Mouse (Mus musculus): ENCODE results near the gene Tex21.

The Tex21 gene

DNA sequence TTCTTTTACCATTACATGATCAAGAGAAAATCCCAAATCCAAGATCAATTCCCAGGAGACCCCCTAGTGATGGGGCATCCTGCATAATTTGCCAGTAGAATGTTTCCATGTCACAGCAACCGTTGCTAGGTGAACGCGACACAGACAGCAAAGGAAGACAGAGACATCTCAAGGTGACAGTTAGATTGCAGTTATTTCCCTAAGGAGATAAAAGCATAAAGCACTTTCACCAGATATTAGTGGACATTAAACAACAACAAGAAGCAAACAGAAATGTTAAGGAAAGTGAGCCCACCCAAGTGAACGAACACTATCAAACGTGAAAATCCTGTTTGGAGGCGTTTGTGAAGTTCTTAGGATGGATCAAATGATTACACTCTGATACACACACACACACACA is at the start of gene Tex21:
Tex21 (minus strand) TSS at position 101 of the 400 bp plus-strand sequence.
- no peak for DNase-seq (ENCODE audit: low read depth, low spot score)

DNA sequence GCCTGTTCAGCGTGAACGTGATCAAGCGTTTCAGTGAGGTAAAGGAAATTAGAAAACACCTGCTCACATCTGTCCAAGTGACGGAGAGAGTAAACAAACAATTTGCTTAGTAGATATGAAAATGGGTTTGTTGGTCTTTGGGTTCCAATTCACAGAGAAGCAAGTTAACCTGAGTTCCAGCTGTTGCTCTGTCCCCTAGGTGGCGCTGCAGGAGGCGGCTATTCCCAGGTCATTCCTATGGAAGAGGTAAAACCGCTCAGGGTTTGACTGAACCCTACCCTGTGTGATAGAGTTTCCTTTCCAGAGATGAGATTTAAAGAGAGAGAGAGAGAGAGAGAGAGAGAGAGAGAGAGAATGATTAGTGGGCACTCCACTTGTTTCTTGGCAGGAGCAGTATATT is 46.6 kb upstream of the Tex21 start:
- DNase-seq (ENCODE audit: low read depth, low spot score), result peak; percentile 66

- peak; percentile 48 for DNase-seq (ENCODE audit: low read depth, low spot score)
Observed at GRCm38 (mm10) chr12:76290271-76290670, 43.7 kb upstream of the Tex21 start.

GRCm38 (mm10) chr12:76289428-76289827 is 42.9 kb upstream of the Tex21 start:
- no peak for DNase-seq (ENCODE audit: low read depth, low spot score)

DNA sequence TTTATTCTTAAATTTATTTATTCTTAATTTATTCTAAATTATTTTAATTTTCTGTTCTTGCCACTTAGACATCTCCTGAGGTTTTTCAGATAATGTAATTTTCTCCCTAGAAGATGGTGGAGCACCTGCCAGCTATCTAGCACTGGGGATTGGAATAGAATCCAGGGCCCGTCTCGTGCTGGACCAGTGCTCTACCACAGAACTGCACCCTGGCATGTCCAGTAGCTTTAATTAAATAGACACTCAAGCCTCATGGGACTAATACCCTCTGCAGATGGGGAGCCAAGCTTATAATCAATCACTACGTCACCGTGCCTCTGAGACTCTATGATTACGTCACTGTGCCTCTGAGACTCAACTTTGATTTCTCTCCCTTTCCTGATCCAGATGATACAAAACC is 41.9 kb upstream of the Tex21 start:
- DNase-seq (ENCODE audit: low read depth, low spot score), result no peak

- DNase-seq (ENCODE audit: low read depth, low spot score), result no peak
Observed at GRCm38 (mm10) chr12:76287986-76288385, 41.4 kb upstream of the Tex21 start.

DNA sequence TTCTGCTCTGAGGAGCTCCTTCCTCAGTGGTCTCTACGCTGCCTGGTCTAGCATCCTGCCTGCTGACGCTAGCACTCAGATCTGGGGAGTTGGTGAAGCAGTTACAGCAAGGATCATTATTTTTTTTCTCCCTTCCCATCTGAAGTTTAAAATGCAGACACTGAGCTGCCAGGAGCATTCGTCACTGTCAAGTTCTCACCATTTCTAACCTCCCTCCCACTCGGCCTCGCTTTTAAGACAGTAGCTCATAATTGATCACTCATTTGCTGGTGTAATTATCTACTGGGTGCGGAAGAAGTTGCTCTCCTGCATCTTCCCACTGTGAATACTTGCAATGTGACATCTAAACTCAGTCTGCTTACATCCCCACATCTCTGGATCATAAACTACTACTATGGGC is 38.9 kb upstream of the Tex21 start:
- no peak for DNase-seq (ENCODE audit: low read depth, low spot score)

- no peak for DNase-seq (ENCODE audit: low read depth, low spot score)
Observed at GRCm38 (mm10) chr12:76282532-76283173, 36.1 kb upstream of the Tex21 start.

GRCm38 (mm10) chr12:76282132-76282531 is 35.6 kb upstream of the Tex21 start:
- DNase-seq (ENCODE audit: low read depth, low spot score), result no peak

GRCm38 (mm10) chr12:76281111-76281660 is 34.6 kb upstream of the Tex21 start:
- no peak for DNase-seq (ENCODE audit: low read depth, low spot score)

- no peak for DNase-seq (ENCODE audit: low read depth, low spot score)
Observed at GRCm38 (mm10) chr12:76280556-76280955, 34.0 kb upstream of the Tex21 start.

DNA sequence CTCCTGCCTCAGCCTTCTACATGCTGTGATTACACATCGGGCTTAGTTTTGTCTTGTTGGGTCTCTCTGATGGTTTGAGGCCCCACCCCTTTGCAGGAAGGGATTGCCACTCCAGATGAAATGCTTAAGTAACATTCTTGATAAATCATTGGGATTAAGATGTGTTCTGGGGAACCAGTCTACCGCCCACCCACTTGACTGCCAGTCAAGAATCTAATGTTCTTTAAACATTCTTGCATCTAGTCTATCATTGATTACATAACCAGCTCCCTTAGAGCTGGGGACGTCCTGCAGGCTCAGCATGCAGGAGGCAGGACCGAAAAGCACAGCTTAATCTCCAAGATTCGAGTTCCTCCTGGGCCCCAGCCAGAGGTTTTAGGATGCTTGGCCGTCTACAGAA is 31.7 kb upstream of the Tex21 start:
- DNase-seq (ENCODE audit: low read depth, low spot score), result no peak

DNA sequence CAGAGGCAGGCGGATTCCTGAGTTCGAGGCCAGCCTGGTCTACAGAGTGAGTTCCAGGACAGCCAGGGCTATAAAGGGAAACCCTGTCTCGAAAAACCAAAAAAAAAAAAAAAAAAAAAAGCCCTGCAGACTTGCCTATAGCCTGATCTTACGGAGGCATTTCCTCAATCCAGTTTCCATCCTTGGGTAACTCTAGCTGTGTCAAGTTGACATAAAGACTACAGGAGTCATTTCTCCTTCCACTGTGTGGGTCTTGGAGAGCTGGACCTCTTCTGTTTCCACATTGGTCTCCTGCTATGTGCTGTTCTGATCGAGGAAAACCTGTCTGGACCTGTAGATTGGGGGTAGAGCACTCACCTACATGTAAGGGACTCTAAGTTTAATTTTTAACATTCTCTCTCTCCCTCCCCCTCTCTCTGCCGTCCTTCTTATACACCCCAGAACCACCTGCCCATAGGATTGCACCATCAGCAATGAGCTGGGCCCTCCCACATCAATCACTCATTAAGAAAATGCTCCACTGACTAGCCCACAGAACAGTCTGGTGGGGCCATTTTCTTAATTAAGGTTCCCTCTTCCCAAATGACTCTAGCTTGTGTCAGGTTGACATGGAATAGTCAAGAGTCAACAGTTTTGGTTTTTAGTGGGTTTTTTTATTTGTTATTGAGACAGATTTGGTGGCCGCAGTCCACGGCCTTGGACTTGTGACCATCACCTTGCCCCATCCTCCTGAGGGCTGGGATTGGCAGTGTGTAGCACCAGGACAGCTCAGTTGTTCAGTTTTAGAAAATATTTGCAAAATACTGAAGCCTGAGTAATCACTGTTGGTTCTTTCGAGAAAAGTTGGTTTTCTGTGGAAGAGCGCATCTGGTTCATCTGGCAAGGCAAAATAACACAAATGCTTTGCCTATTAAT is 26.3 kb upstream of the Tex21 start:
- DNase-seq (ENCODE audit: low read depth, low spot score), result no peak

GRCm38 (mm10) chr12:76271516-76271915 is 25.0 kb upstream of the Tex21 start:
- no peak for DNase-seq (ENCODE audit: low read depth, low spot score)

GRCm38 (mm10) chr12:76269196-76269595 is 22.6 kb upstream of the Tex21 start:
- DNase-seq (ENCODE audit: low read depth, low spot score), result no peak

DNA sequence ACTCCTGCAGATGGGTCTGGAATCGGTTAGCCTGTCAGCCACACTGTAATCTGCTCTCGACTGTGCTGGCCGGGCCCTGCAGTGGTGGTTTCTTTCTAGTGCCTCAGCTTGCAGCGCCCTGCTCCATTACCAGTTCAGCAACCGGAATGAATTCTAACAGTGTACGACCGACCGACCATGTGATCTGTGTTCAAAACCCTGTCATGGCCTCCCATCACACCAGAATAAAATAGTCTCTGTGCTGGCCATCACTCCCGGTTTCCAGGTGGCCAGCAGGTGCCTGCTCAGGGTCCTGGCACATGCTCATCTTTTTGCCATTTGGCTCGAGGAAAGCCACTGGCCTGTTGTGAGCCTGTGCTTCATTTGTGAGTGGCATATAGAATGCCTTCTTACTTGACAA is 22.1 kb upstream of the Tex21 start:
- DNase-seq (ENCODE audit: low read depth, low spot score), result no peak

DNA sequence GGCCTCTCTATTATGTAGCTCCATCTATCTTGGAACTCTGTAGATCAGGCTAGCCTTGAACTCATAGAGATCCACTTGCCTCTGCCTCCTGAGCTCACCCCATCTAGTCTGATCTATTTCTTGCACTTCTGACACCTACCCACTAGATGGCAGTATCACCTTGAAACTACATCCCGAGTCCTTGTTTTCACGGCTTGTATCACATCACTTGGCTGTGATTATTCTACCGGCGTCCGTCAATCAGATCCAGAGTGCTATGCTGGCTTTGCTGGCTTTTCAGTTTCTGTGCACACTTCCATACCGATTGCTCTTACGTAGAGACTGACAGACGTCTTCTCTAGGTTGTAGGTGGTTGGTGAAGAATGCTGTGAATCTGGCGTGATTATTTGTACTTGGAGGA is 20.3 kb upstream of the Tex21 start:
- DNase-seq (ENCODE audit: low read depth, low spot score), result peak; percentile 76

DNA sequence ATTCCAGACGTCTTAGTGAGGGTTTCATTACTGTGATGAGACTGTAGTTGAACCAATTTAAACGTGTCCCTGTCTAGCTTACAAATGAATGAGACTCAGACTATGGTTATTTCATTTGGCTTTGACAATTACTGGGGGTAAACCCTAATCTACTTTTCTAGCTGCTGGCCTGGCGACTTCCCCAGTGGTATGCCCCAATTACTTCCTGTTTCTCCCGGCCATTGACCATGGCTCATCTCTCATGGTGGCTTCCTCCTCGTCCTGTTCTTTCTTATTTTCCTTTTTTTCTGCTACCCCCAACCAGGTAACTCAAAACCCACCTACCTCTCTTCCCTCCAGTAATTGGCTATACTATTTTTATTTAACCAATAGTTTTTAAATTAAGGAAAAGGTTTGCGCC is 18.5 kb upstream of the Tex21 start:
- no peak for DNase-seq (ENCODE audit: low read depth, low spot score)

DNA sequence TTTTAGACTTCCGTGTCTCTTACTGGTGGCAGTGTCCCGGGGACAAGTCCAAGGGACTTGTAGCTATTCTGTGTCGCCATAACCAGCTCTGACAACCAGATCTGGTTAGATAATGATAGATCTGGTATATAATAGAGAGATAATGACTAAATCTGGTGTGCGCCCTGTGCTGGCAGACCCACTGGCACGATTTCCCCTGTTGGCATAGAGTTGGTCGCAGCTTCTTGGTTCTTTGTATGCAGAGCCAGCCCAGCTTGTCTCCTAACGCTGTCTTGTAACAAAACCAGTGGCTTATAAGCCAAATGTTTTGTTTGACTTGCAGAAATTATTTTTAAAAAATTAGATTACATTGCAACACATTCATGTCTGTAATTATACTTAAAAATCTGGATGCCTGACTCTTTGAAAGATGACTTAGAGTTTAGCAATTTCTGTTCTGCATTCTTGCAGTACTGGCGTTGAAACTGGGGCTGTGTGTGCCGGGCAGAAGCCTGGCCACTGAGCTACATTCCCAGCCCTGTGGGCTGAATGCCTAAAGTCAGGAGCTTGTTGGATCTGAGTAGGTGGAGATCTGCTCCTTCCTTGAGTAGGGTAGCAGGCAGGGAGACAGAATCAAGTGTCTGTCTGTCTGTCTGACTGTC is 17.9 kb upstream of the Tex21 start:
- DNase-seq (ENCODE audit: low read depth, low spot score), result no peak

DNA sequence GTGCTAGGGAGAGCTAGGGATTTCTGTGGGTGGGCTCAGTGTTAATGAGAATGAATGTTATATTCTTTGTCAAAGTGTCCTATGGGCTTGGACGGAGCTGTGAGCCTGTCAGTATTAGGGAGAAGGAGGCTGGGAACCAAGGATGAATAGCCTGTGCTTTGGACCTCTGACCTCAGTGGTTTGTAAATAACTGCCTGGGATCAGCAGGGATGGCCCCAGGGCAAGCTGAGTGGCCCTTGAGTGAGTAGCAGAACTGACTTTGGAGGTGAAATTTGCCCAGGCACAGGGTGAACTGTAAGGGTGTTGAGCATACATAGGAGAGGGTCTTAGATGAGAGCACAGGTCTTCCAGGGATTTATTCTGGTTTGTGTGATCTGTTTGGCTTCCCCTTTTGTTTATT is 17.3 kb upstream of the Tex21 start:
- DNase-seq (ENCODE audit: low read depth, low spot score), result no peak

DNA sequence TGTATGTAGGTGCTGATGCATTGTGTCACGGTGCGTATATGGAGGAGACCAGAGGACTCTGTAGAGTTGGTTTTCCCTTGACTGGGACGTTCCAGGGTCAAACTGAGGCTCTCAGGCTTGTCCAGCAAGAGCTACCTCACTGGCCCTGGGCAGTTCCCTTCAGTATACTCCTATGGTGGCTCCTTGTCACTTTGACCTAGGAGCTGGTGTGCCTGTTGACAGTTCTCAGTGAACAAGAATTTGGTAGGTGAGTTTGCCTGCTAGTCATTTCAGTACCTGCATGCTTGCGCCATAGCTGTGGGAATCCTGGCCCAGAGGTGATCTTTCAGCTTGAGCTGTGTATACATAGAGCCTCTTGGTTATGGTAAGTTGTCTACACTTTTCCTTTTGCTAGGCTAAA is 16.4 kb upstream of the Tex21 start:
- DNase-seq (ENCODE audit: low read depth, low spot score), result no peak

DNA sequence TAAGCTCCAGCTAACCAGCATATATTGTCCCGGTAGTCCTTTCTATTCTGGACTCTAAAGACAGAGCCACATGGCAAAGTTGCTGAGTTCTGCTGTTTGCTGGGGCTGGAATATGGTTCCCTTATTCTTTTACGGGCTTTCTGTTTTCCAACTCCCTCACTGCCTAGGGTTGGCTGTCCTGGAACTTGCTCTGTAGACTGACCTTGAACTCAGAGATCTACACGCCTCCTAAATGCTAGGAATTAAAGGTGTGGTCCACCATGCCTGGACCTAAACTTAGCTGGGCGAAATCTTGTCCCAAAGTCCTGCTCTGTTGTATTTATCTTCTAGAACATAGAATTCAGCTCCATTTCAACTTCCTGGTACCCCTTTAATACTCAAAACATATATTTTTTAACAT is 15.0 kb upstream of the Tex21 start:
- no peak for DNase-seq (ENCODE audit: low read depth, low spot score)
